12 mouse cellular contexts compared by ENCODE assay signal in the genomic region with DNA sequence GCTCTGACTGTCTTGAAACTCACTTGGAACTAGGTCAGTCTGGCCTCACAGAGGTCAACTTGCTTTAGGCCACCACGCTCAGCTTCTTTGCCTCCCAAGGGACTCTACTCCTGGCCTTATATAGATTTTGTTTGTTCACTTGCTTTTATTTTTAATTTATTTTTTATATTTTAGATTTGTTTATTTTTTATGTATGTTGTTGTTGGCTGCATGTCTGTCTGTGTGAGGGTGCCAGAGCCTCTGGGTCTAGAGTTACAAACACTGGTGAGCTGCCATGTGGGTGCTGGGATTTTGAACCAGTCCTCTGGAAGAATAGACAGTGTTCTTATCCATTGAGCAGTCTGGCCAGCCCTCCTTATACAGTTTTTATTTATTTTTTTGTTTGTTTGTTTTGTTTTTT. TPM values are rescaled to one million over a fixed set of nuclear protein-coding genes. Genes with fewer than 3 reads are reported as not detected.
A peak's percentile ranks its signal among the peaks of the same experiment; 100 is the strongest.
DNase-seq lines count a peak whose midpoint lies in the region; ATAC-seq lines count a peak whose summit lies in the region.
"Had no signal": no experiment of that assay in that cellular context is flagged by ENCODE, and none has a peak within 500 bp of the region (broad histone marks: within the 10 kb centered on the region; RNA-seq: fewer than 3 reads in every experiment).

No protein-coding gene starts in this region.

- intact Hi-C loops in heart, postnatal 36 days (cut with DNase I) = no loop called here

- H3K4me1 ChIP-seq in liver, embryonic 12.5 days = peaks cover 40% of the 10 kb centered on the region
- H3K4me1 ChIP-seq in embryonic facial prominence, embryonic 14.5 days (ENCODE audit: control insufficient read depth, insufficient read depth, low read length) = peaks cover 11% of the 10 kb centered on the region
- H3K4me1 ChIP-seq in midbrain, embryonic 13.5 days (replicated peaks) = peaks cover 19% of the 10 kb centered on the region

- 0 out of 2 replicates have a peak overlapping the region, but pooled peaks have one; percentile 0 for H3K27ac ChIP-seq in liver, embryonic 12.5 days
- no peak overlapping the region for H3K27ac ChIP-seq in embryonic facial prominence, embryonic 14.5 days (replicated peaks; ENCODE audit: low read depth, low read length)
- H3K27ac ChIP-seq in midbrain, embryonic 13.5 days = no peak overlapping the region
- H3K27ac ChIP-seq: intestine, embryonic 15.5 days had no signal

- no peaks in the 10 kb centered on the region for H3K27me3 ChIP-seq in liver, embryonic 12.5 days (replicated peaks)
- no peaks in the 10 kb centered on the region for H3K27me3 ChIP-seq in embryonic facial prominence, embryonic 14.5 days (replicated peaks; ENCODE audit: control insufficient read depth, insufficient read depth, low read length)
- no peaks in the 10 kb centered on the region for H3K27me3 ChIP-seq in midbrain, embryonic 13.5 days
- H3K27me3 ChIP-seq: intestine, embryonic 15.5 days had no signal

- peak; percentile 87 for DNase-seq in heart, adult 11 months
- DNase-seq in heart, postnatal 36 days = no peak
- DNase-seq in liver = no peak
- DNase-seq in embryonic facial prominence, embryonic 14.5 days (ENCODE audit: low spot score) = no peak
- DNase-seq in layer of hippocampus, adult 9-11 months = no peak
- DNase-seq in left cerebral cortex, adult 18-20 months (ENCODE audit: low spot score in 2 of 2) = no peak
- DNase-seq: adrenal gland, postnatal 14 days; cerebellum, adult 2 months; gastrocnemius, postnatal 25 days had no signal

- no peak overlapping the region; the same call in 1 of the 2 replicates for H3K9ac ChIP-seq in liver, embryonic 12.5 days
- H3K9ac ChIP-seq in embryonic facial prominence, embryonic 14.5 days (ENCODE audit: low read depth, low read length) = no peak overlapping the region; the same call in 1 of the 2 replicates
- H3K9ac ChIP-seq in midbrain, embryonic 13.5 days (replicated peaks) = peak overlapping the region; percentile 36; the same call in 1 of the 2 replicates
- H3K9ac ChIP-seq: intestine, embryonic 15.5 days had no signal

- no peak for ATAC-seq in liver, embryonic 12.5 days
- no peak for ATAC-seq in embryonic facial prominence, embryonic 14.5 days (ENCODE audit: low read depth)
- no peak for ATAC-seq in midbrain, embryonic 13.5 days
- ATAC-seq: intestine, embryonic 15.5 days had no signal

- H3K4me2 ChIP-seq in liver, embryonic 12.5 days = peak overlapping the region; percentile 70
- peak overlapping the region; percentile 52; the same call in 1 of the 2 replicates for H3K4me2 ChIP-seq in embryonic facial prominence, embryonic 14.5 days (ENCODE audit: low read depth, low read length)
- peak overlapping the region; percentile 52; the same call in 1 of the 2 replicates for H3K4me2 ChIP-seq in midbrain, embryonic 13.5 days (replicated peaks)

- 89% methylated on average over 1 of the region's 1 CpGs for WGBS in liver, embryonic 12.5 days (ENCODE audit: insufficient replicate concordance)
- 81% methylated on average over 1 of the region's 1 CpGs for WGBS in embryonic facial prominence, embryonic 14.5 days
- WGBS in midbrain, embryonic 13.5 days = 96% methylated on average over 1 of the region's 1 CpGs

- no peak overlapping the region for H3K4me3 ChIP-seq in liver, embryonic 12.5 days
- no peak overlapping the region for H3K4me3 ChIP-seq in embryonic facial prominence, embryonic 14.5 days (ENCODE audit: low read depth, low read length)
- H3K4me3 ChIP-seq in midbrain, embryonic 13.5 days (replicated peaks) = peak overlapping the region; percentile 82; the same call in 1 of the 2 replicates

- peaks cover 24% of the 10 kb centered on the region for H3K36me3 ChIP-seq in liver, embryonic 12.5 days
- peaks cover 27% of the 10 kb centered on the region for H3K36me3 ChIP-seq in embryonic facial prominence, embryonic 14.5 days (ENCODE audit: control insufficient read depth, insufficient read depth, low read length)
- peaks cover 25% of the 10 kb centered on the region for H3K36me3 ChIP-seq in midbrain, embryonic 13.5 days
- H3K36me3 ChIP-seq: intestine, embryonic 15.5 days had no signal

- no peaks in the 10 kb centered on the region for H3K9me3 ChIP-seq in liver, embryonic 12.5 days (replicated peaks)
- no peaks in the 10 kb centered on the region for H3K9me3 ChIP-seq in embryonic facial prominence, embryonic 14.5 days (ENCODE audit: control insufficient read depth, low read length)
- no peaks in the 10 kb centered on the region for H3K9me3 ChIP-seq in midbrain, embryonic 13.5 days
- H3K9me3 ChIP-seq: intestine, embryonic 15.5 days had no signal

RNA-seq across cellular contexts. Expression of gene Vps72, which starts 1.9 kb away (rescaled TPM):
- 10 to 100 TPM; 31.7 to 35.2 TPM for total RNA-seq in heart, postnatal 36 days (2021)
- 53.7 and 56.2 TPM in 2 replicates for polyA plus RNA-seq in liver, embryonic 12.5 days (2016; fragmentation: Nextera tagmentation; extraction: Ambion mirVana)
- 107 and 118 TPM in 2 replicates for polyA plus RNA-seq in embryonic facial prominence, embryonic 14.5 days (2014; fragmentation: Nextera tagmentation; extraction: Ambion mirVana)
- 256 and 262 TPM in 2 replicates for polyA plus RNA-seq in midbrain, embryonic 13.5 days (2015; fragmentation: Nextera tagmentation; extraction: Ambion mirVana)
- total RNA-seq in left cerebral cortex, adult 18-20 months (2021) = 10 to 100 TPM; 41.7 to 44.4 TPM

RNA-seq across cellular contexts. Expression of gene Pip5k1a, which starts 6.0 kb away (rescaled TPM):
- total RNA-seq in heart, postnatal 36 days (2021) = 10 to 100 TPM; 16.5 to 17.1 TPM
- 11.3 and 11.5 TPM in 2 replicates for polyA plus RNA-seq in liver, embryonic 12.5 days (2016; fragmentation: Nextera tagmentation; extraction: Ambion mirVana)
- polyA plus RNA-seq in embryonic facial prominence, embryonic 14.5 days (2014; fragmentation: Nextera tagmentation; extraction: Ambion mirVana) = 13.7 and 14.9 TPM in 2 replicates
- 19.9 and 20.5 TPM in 2 replicates for polyA plus RNA-seq in midbrain, embryonic 13.5 days (2015; fragmentation: Nextera tagmentation; extraction: Ambion mirVana)
- 10 to 100 TPM; 53.1 to 61.1 TPM for total RNA-seq in left cerebral cortex, adult 18-20 months (2021)

RNA-seq across cellular contexts. Expression of gene Tmod4, which starts 11.5 kb away (rescaled TPM):
- 10 to 100 TPM; 17.6 to 29.1 TPM for total RNA-seq in heart, postnatal 36 days (2021)
- 0.19 and 0.51 TPM in 2 replicates for polyA plus RNA-seq in liver, embryonic 12.5 days (2016; fragmentation: Nextera tagmentation; extraction: Ambion mirVana)
- polyA plus RNA-seq in embryonic facial prominence, embryonic 14.5 days (2014; fragmentation: Nextera tagmentation; extraction: Ambion mirVana) = 6.4 and 9.7 TPM in 2 replicates
- polyA plus RNA-seq in midbrain, embryonic 13.5 days (2015; fragmentation: Nextera tagmentation; extraction: Ambion mirVana) = 1.0 and 1.8 TPM in 2 replicates
- total RNA-seq in left cerebral cortex, adult 18-20 months (2021) = under 1 TPM in 1 of 2 experiments, not detected in 1; 0.73 TPM
- total RNA-seq: adrenal gland, postnatal 14 days had no signal

RNA-seq across cellular contexts. Expression of gene Scnm1, which starts 21.1 kb away (rescaled TPM):
- total RNA-seq in heart, postnatal 36 days (2021) = 10 to 100 TPM; 24.1 to 37.5 TPM
- polyA plus RNA-seq in liver, embryonic 12.5 days (2016; fragmentation: Nextera tagmentation; extraction: Ambion mirVana) = 38.2 and 39.7 TPM in 2 replicates
- 58.3 and 62.2 TPM in 2 replicates for polyA plus RNA-seq in embryonic facial prominence, embryonic 14.5 days (2014; fragmentation: Nextera tagmentation; extraction: Ambion mirVana)
- 99.2 and 103 TPM in 2 replicates for polyA plus RNA-seq in midbrain, embryonic 13.5 days (2015; fragmentation: Nextera tagmentation; extraction: Ambion mirVana)
- total RNA-seq in left cerebral cortex, adult 18-20 months (2021) = 10 to 100 TPM; 45.3 to 47.6 TPM

RNA-seq across cellular contexts. Expression of gene Lysmd1, which starts 21.1 kb away (rescaled TPM):
- total RNA-seq in heart, postnatal 36 days (2021) = 1 to 10 TPM; 5.8 to 6.5 TPM
- polyA plus RNA-seq in liver, embryonic 12.5 days (2016; fragmentation: Nextera tagmentation; extraction: Ambion mirVana) = 7.9 and 8.6 TPM in 2 replicates
- 12.0 and 13.2 TPM in 2 replicates for polyA plus RNA-seq in embryonic facial prominence, embryonic 14.5 days (2014; fragmentation: Nextera tagmentation; extraction: Ambion mirVana)
- 36.2 and 38.1 TPM in 2 replicates for polyA plus RNA-seq in midbrain, embryonic 13.5 days (2015; fragmentation: Nextera tagmentation; extraction: Ambion mirVana)
- total RNA-seq in left cerebral cortex, adult 18-20 months (2021) = 10 to 100 TPM; 15.8 to 17.1 TPM
